Mouse (Mus musculus) myocyte (in vitro differentiated cells): ENCODE data around the gene Ppwd1. TPM values are rescaled to one million over a fixed set of nuclear protein-coding genes. Genes with fewer than 3 reads are reported as not detected.
"Not testable (repeated sequence)": the region's sequence is repeated elsewhere in the genome, so short reads cannot be mapped to it uniquely, and the experiment has no call there.

Source experiments
- H3K27me3 ChIP-seq: one replicate; pipeline ENCODE4 v1.6.1; 2011; ENCODE audit not compliant: control insufficient read depth, insufficient read depth, insufficient read length
- H3K36me3 ChIP-seq: one replicate; pipeline ENCODE4 v1.6.1; 2011; ENCODE audit not compliant: control insufficient read depth, insufficient read depth
- H3K4me2 ChIP-seq: one replicate; pipeline ENCODE4 v1.6.1; 2011; ENCODE audit warnings: low read depth, control low read depth
- H3K4me3 ChIP-seq: one replicate; pipeline ENCODE4 v1.5.1; 2011; ENCODE audit warnings: mild to moderate bottlenecking, control low read depth, moderate library complexity
- H3K79me2 ChIP-seq: one replicate; pipeline ENCODE4 v1.6.1; 2011; ENCODE audit not compliant: control insufficient read depth, insufficient read depth
- H3ac ChIP-seq: one replicate; pipeline ENCODE4 v1.6.1; 2011; ENCODE audit not compliant: control insufficient read depth, insufficient read length
- CEBPB ChIP-seq: IDR thresholded peaks from 2 replicates; pipeline ENCODE4 v1.6.1; 2011; ENCODE audit warnings: mild to moderate bottlenecking, moderate library complexity; ENCODE audit not compliant: poor library complexity, insufficient read depth, severe bottlenecking
- E2F4 ChIP-seq: IDR thresholded peaks from one replicate; pipeline ENCODE4 v1.6.1; 2011; ENCODE audit warnings: mild to moderate bottlenecking, control low read depth, moderate library complexity; ENCODE audit not compliant: insufficient read depth
- MAX ChIP-seq: IDR thresholded peaks from one replicate; pipeline ENCODE4 v1.6.1; 2011; ENCODE audit warnings: low read depth, mild to moderate bottlenecking, control low read depth
- MYOD1 ChIP-seq, 3 experiments: IDR thresholded peaks; one replicate each; pipeline ENCODE4 v1.6.1; 2011; ENCODE audit warnings: control low read depth in 2 of 3, low read depth in 2 of 3, mild to moderate bottlenecking in 2 of 3, moderate library complexity in 1 of 3; ENCODE audit not compliant: insufficient read length in 2 of 3, control insufficient read depth in 1 of 3
- MYOG ChIP-seq, 3 experiments: IDR thresholded peaks; one replicate each; pipeline ENCODE4 v1.6.1; 2011; ENCODE audit warnings: control low read depth in 2 of 3, low read depth in 2 of 3, mild to moderate bottlenecking in 2 of 3; ENCODE audit not compliant: insufficient read length in 2 of 3, control insufficient read depth in 1 of 3, insufficient read depth in 1 of 3
- POLR2A ChIP-seq: IDR thresholded peaks from one replicate; pipeline ENCODE4 v1.6.1; 2011; ENCODE audit warnings: low read depth, mild to moderate bottlenecking, control low read depth, moderate library complexity; ENCODE audit not compliant: insufficient read length
- POLR2AphosphoS2 ChIP-seq: IDR thresholded peaks from one replicate; pipeline ENCODE4 v1.6.1; 2011; ENCODE audit warnings: low read depth, control low read depth; ENCODE audit not compliant: insufficient read length
- REST ChIP-seq: IDR thresholded peaks from one replicate; pipeline ENCODE4 v1.6.1; 2011; ENCODE audit warnings: mild to moderate bottlenecking, control low read depth, moderate library complexity; ENCODE audit not compliant: insufficient read depth, insufficient read length
- SRF ChIP-seq: IDR thresholded peaks from one replicate; pipeline ENCODE4 v1.6.1; 2011; ENCODE audit warnings: low read depth; ENCODE audit not compliant: control insufficient read depth, insufficient read length
- TCF12 ChIP-seq: IDR thresholded peaks from one replicate; pipeline ENCODE4 v1.6.1; 2011; ENCODE audit warnings: mild to moderate bottlenecking, control low read depth; ENCODE audit not compliant: poor library complexity, insufficient read depth, severe bottlenecking
- TCF3 ChIP-seq: IDR thresholded peaks from one replicate; pipeline ENCODE4 v1.6.1; 2011; ENCODE audit warnings: low read depth, control low read depth; ENCODE audit not compliant: insufficient read length
- USF1 ChIP-seq: IDR thresholded peaks from one replicate; pipeline ENCODE4 v1.6.1; 2011; ENCODE audit warnings: low read depth, mild to moderate bottlenecking, control low read depth, moderate library complexity
- polyA plus RNA-seq: library from polyadenylated mRNA; unstranded; fragments of >200 nt; fragmentation: generic; extraction: Trizol; gene quantifications from one replicate; pipeline ENCODE4 v1.2.1, GENCODE M21; 2012; ENCODE audit warnings: missing spikeins

Ppwd1 gene
- 2.7 TPM for polyA plus RNA-seq

DNA sequence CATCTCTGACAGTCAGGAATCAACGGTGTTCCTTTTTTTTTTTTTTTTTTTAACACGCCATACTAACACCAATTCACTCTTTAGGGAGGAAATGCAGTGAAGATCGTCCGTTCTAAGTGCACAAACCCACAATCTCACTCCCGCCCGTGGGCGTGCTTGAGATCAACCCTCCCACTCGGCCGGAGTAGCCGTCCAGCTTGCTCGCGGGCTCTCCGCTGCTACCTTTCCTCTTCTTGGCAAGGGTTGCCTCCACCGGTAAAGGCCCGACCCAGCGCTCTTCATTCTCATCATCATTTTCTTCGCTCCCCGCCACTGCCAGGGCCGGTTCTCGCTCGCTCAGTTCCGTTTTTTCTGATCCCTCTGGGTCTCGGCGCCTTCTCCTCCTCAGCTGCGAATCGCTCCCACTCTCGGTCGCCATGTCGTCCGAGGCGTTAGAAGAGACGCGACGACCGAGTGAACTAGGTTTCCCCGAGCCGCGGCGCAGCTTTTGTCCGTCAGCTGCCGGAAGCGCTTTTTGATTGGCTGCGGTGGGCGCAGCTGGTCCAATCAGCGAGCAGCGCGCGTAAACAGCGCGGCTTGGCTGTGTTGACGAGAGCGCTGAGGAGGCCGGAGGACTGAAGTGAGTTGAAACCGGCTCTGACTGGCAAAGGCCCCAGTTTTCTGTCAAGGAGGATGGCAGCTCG, at the start of gene Ppwd1, which contains the start of gene Cenpk:
Ppwd1 (minus strand) TSS at position 460 of the 683 bp plus-strand sequence.
Cenpk (plus strand) TSS at position 228 of the 683 bp plus-strand sequence.
- peaks cover 49% of the 10 kb centered on the region for H3K79me2 ChIP-seq
- H3K4me2 ChIP-seq, result peak within 1 kb of the TSS; percentile 86
- H3K27me3 ChIP-seq, result no peaks in the 10 kb centered on the region
- TF ChIP-seq POLR2A, result peak; percentile 82
- no peak for TF ChIP-seq CEBPB
- TF ChIP-seq E2F4, result peak; percentile 97
- no peak for TF ChIP-seq MAX
- peak; percentile 79 for TF ChIP-seq POLR2AphosphoS2
- TF ChIP-seq MYOG (IDR thresholded peaks at IDR 0.05; ENCODE audit: control insufficient read depth in 1 of 3, insufficient read depth in 1 of 3, insufficient read length in 2 of 3, low read depth in 2 of 3), result no peak
- TF ChIP-seq TCF12, result no peak
- TF ChIP-seq REST, result peak; percentile 11
- H3K36me3 ChIP-seq, result no peaks in the 10 kb centered on the region
- H3K4me3 ChIP-seq, result peak within 1 kb of the TSS; percentile 96
- H3ac ChIP-seq, result peak within 1 kb of the TSS; percentile 35

DNA sequence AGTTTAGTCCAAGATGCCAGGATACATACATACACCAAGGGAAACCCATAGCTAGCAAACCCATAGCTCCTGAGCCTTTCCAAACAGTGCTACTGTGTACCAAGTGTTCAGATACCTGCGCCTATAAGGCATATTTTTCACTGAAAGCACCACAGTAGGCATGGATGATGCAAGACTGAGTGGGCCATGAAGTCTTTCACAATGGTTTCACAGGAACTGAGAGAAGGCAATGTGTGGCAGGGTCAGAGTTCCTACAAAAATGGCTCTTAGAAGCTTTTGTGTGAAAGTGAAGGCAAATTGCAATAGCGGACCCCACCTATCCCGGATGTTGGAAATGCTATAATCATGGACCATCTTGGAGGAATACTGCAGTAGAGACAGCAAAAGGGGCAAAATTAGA, 30.4 kb upstream of the Ppwd1 start:
- no peak overlapping the region for H3K4me2 ChIP-seq
- TF ChIP-seq E2F4, result no peak
- TF ChIP-seq USF1, result no peak
- TF ChIP-seq POLR2A, result no peak
- no peak for TF ChIP-seq CEBPB
- TF ChIP-seq MYOD1 (IDR thresholded peaks at IDR 0.05; ENCODE audit: control insufficient read depth in 1 of 3, insufficient read length in 2 of 3, low read depth in 2 of 3), result no peak
- no peak for TF ChIP-seq TCF12
- TF ChIP-seq TCF3, result no peak
- TF ChIP-seq POLR2AphosphoS2, result no peak
- TF ChIP-seq REST, result no peak
- no peak for TF ChIP-seq MYOG (IDR thresholded peaks at IDR 0.05; ENCODE audit: control insufficient read depth in 1 of 3, insufficient read depth in 1 of 3, insufficient read length in 2 of 3, low read depth in 2 of 3)
- no peak for TF ChIP-seq MAX
- no peak for TF ChIP-seq SRF

DNA sequence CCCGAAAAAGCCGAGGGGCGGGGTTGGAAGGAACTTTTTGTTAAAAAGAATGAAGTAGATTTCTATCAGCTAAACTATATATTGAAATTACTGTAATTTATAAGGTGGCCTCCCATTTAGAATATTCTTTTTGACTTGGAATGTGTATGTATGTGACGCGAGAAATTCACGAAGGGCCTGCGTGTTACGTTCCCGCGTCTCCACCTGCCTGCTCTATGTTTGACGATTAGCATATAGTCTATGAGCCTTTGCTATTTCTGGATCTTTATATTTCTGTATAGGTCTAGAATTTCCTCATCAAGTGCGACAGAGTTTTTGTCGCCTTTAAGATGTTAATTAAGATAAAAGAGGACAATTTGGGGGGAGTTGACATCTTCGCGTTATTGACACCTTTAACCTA, 538 bp upstream of the Ppwd1 start:
- peaks cover 49% of the 10 kb centered on the region for H3K79me2 ChIP-seq
- no peak for TF ChIP-seq MYOD1 (IDR thresholded peaks at IDR 0.05; ENCODE audit: control insufficient read depth in 1 of 3, insufficient read length in 2 of 3, low read depth in 2 of 3)

More for the DNA sequence above, 30.4 kb upstream of the Ppwd1 start:
- Histone ChIP-seq H3K36me3 (no peaks in the 10 kb centered on the region), H3ac (no peak overlapping the region), H3K27me3 (no peaks in the 10 kb centered on the region), H3K4me3 (no peak overlapping the region), H3K79me2 (no peaks in the 10 kb centered on the region)

DNA sequence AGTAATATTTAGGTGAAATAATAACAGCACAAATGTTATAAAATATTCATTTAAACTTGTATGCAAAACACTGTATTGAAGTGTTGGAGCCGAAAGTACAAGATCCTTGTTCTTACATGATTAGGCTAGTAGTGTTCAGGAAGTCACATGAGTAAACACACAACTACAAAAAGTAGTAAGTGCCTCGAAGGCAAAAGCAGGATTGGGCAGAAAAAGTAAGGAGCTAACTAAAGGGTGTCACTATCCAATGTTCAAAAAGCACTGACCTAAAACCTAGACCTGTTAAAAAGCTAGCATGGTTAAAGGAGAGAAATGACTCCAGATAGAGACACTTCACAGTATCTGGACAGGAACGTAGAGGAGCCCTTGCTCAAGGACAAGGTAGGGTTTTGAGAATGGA, 1.2 kb downstream of the Ppwd1 start:
- Histone ChIP-seq H3K4me3 (peak overlapping the region; percentile 96), H3K4me2 (peak overlapping the region; percentile 86), H3ac (no peak overlapping the region), H3K79me2 (peaks cover 49% of the 10 kb centered on the region), H3K36me3 (peaks cover 3% of the 10 kb centered on the region), H3K27me3 (no peaks in the 10 kb centered on the region)
- TF ChIP-seq CEBPB (no peak), USF1 (no peak), REST (no peak), TCF12 (no peak), MYOD1 (IDR thresholded peaks at IDR 0.05; ENCODE audit: control insufficient read depth in 1 of 3, insufficient read length in 2 of 3, low read depth in 2 of 3) (no peak), MYOG (IDR thresholded peaks at IDR 0.05; ENCODE audit: control insufficient read depth in 1 of 3, insufficient read depth in 1 of 3, insufficient read length in 2 of 3, low read depth in 2 of 3) (no peak), POLR2AphosphoS2 (no peak), MAX (no peak), E2F4 (no peak), TCF3 (no peak), SRF (no peak), POLR2A (no peak)

More for the DNA sequence above, 538 bp upstream of the Ppwd1 start:
- Histone ChIP-seq H3ac (peak overlapping the region; percentile 35), H3K27me3 (no peaks in the 10 kb centered on the region), H3K4me2 (peak overlapping the region; percentile 77), H3K36me3 (no peaks in the 10 kb centered on the region), H3K4me3 (peak overlapping the region; percentile 96)

DNA sequence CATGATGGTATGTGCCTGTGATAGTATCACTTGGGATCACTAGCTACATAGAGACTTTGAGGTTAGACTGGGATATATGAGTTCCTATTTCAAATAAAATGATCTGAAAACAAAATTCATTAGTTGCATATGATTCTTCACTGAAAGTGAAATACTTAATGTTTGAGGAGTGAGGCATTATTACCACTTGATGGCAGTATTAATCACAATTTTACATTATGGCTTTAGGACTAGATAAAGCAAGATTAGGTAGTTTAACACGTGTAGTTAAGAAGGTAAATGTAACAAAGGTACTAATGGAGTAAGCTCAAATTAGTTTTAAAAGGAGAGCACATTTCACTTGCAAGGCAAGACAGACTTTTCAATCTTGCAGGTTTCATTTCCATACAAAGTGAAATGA, 24.3 kb downstream of the Ppwd1 start:
- H3K36me3 ChIP-seq, result peaks cover 54% of the 10 kb centered on the region
- H3K27me3 ChIP-seq, result no peaks in the 10 kb centered on the region
- H3ac ChIP-seq, result no peak overlapping the region
- no peaks in the 10 kb centered on the region for H3K79me2 ChIP-seq
- TF ChIP-seq CEBPB, result no peak
- H3K4me2 ChIP-seq, result no peak overlapping the region
- no peak overlapping the region for H3K4me3 ChIP-seq

DNA sequence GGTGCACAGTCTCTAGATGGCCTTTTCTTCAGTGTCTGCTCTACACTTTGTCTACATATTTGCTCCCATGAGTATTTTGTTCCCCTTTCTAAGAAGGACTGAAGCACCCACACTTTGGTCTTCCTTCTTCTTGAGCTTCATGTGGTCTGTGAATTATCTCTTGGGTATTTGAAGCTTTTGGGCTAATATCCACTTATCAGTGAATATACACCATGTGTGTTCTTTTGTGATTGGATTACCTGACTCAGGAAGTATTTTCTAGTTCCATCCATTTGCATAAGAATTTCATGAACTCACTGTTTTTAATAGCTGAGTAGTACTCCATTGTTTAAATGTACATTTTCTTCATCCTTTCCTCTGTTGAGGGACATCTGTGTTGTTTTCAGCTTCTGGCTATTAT, 32.8 kb downstream of the Ppwd1 start:
- H3K79me2 ChIP-seq, H3ac ChIP-seq, H3K4me3 ChIP-seq, H3K4me2 ChIP-seq, H3K27me3 ChIP-seq: not testable (repeated sequence)
- peaks cover 27% of the 10 kb centered on the region for H3K36me3 ChIP-seq
